Mouse (Mus musculus) megakaryocyte, embryonic 14.5 days (primary cell): ENCODE measurements at regions not wholly inside any gene's neighbourhood (a gene's known extent, or its start where the extent isn't known, plus 50 kb on each side); places are given as distances from the start of the nearest gene placed in this dataset.

Source experiments
- FLI1 ChIP-seq: IDR thresholded peaks from 2 replicates; pipeline ENCODE4 v1.6.1; 2012; ENCODE audit warnings: low read length, inconsistent platforms, mixed read lengths
- GATA1 ChIP-seq: IDR thresholded peaks from 3 replicates; pipeline ENCODE4 v1.6.1; 2012; ENCODE audit warnings: mixed read lengths, low read length, inconsistent platforms, borderline replicate concordance

GRCm38 (mm10) chr15:96763611-96764010, 64.1 kb upstream of the Slc38a2 start:
- TF ChIP-seq GATA1 (no peak), FLI1 (no peak)
